8 mouse cellular contexts compared by ENCODE assay signal in genomic region chr6:92704810-92705209, GRCm38 (mm10). TPM values are rescaled to one million over a fixed set of nuclear protein-coding genes. Genes with fewer than 3 reads are reported as not detected.
DNase-seq lines count a peak whose midpoint lies in the region; ATAC-seq lines count a peak whose summit lies in the region.

No protein-coding gene starts in this region.

- H3K4me3 ChIP-seq in heart, embryonic 16.5 days (ENCODE audit: low read length): peak overlapping the region; percentile 76
- peak overlapping the region; percentile 69 for H3K4me3 ChIP-seq in lung, embryonic 15.5 days
- peak overlapping the region; percentile 77 for H3K4me3 ChIP-seq in stomach, embryonic 14.5 days (ENCODE audit: low read depth, low read length)

- peak overlapping the region; percentile 100 for H3K4me2 ChIP-seq in heart, embryonic 16.5 days (ENCODE audit: low read depth, low read length)
- peak overlapping the region; percentile 96 for H3K4me2 ChIP-seq in lung, embryonic 15.5 days
- peak overlapping the region; percentile 89 for H3K4me2 ChIP-seq in stomach, embryonic 14.5 days (replicated peaks; ENCODE audit: low read depth, low read length)

- no peaks in the 10 kb centered on the region for H3K9me3 ChIP-seq in heart, embryonic 16.5 days (replicated peaks; ENCODE audit: control insufficient read depth, low read length)
- no peaks in the 10 kb centered on the region for H3K9me3 ChIP-seq in lung, embryonic 15.5 days
- H3K9me3 ChIP-seq in stomach, embryonic 14.5 days (ENCODE audit: control insufficient read depth, low read depth, low read length): no peaks in the 10 kb centered on the region

- H3K36me3 ChIP-seq in heart, embryonic 16.5 days (ENCODE audit: control insufficient read depth, insufficient read depth): no peaks in the 10 kb centered on the region
- no peaks in the 10 kb centered on the region for H3K36me3 ChIP-seq in lung, embryonic 15.5 days
- H3K36me3 ChIP-seq in stomach, embryonic 14.5 days (ENCODE audit: control insufficient read depth, insufficient read depth, low read length): no peaks in the 10 kb centered on the region

- no peak overlapping the region for H3K9ac ChIP-seq in heart, embryonic 16.5 days (ENCODE audit: low read length)
- peak overlapping the region; percentile 63; the same call in 1 of the 2 replicates for H3K9ac ChIP-seq in lung, embryonic 15.5 days
- H3K9ac ChIP-seq in stomach, embryonic 14.5 days (replicated peaks; ENCODE audit: low read depth, low read length): no peak overlapping the region

- H3K4me1 ChIP-seq in heart, embryonic 16.5 days (ENCODE audit: control insufficient read depth, insufficient read depth, low read length): peaks cover 7% of the 10 kb centered on the region
- H3K4me1 ChIP-seq in lung, embryonic 15.5 days: peaks cover 17% of the 10 kb centered on the region
- peaks cover 5% of the 10 kb centered on the region; the same call in 1 of the 2 replicates for H3K4me1 ChIP-seq in stomach, embryonic 14.5 days (ENCODE audit: control insufficient read depth, insufficient read depth, low read length)

- peak; percentile 31 for DNase-seq in frontal cortex, postnatal 36 days (ENCODE audit: low spot score in 2 of 2)
- no peak for DNase-seq in frontal cortex, postnatal 25 days (ENCODE audit: low spot score in 2 of 2)
- peak; percentile 68 for DNase-seq in embryo, embryonic 10 days (ENCODE audit: low spot score)
- no peak for DNase-seq in retina, postnatal 1 day
- no peak for DNase-seq in cerebellum, postnatal 36 days

- peaks cover 16% of the 10 kb centered on the region for H3K27me3 ChIP-seq in heart, embryonic 16.5 days (ENCODE audit: control insufficient read depth, insufficient read depth, low read length)
- H3K27me3 ChIP-seq in lung, embryonic 15.5 days: no peaks in the 10 kb centered on the region
- H3K27me3 ChIP-seq in stomach, embryonic 14.5 days (ENCODE audit: control insufficient read depth, insufficient read depth, low read length): no peaks in the 10 kb centered on the region

- H3K27ac ChIP-seq in heart, embryonic 16.5 days (ENCODE audit: low read length): no peak overlapping the region
- H3K27ac ChIP-seq in lung, embryonic 15.5 days: no peak overlapping the region
- peak overlapping the region; percentile 53; the same call in 1 of the 2 replicates for H3K27ac ChIP-seq in stomach, embryonic 14.5 days (ENCODE audit: low read length)

- ATAC-seq in heart, embryonic 16.5 days (replicated peaks; ENCODE audit: extremely low read depth, insufficient read depth, low FRiP score): no peak
- no peak for ATAC-seq in lung, embryonic 15.5 days (ENCODE audit: borderline replicate concordance, extremely low read depth, low FRiP score, low TSS enrichment)
- ATAC-seq in stomach, embryonic 14.5 days (ENCODE audit: insufficient number of reproducible peaks, insufficient read depth, low FRiP score, low read depth): no peak; the same call in 1 of the 2 replicates

- WGBS in heart, embryonic 16.5 days: 40% methylated on average over 9 of the region's 9 CpGs
- 15% methylated on average over 9 of the region's 9 CpGs for WGBS in lung, embryonic 15.5 days
- WGBS in stomach, embryonic 14.5 days: 13% methylated on average over 9 of the region's 9 CpGs

RNA-seq across cellular contexts. Expression of gene Prickle2, which starts 1.1 kb away (rescaled TPM):
- 4.2 and 4.7 TPM in 2 replicates for polyA plus RNA-seq in heart, embryonic 16.5 days (2015; fragmentation: Nextera tagmentation; extraction: Ambion mirVana)
- polyA plus RNA-seq in lung, embryonic 15.5 days (2015; fragmentation: Nextera tagmentation; extraction: Ambion mirVana): 7.4 and 7.6 TPM in 2 replicates
- polyA plus RNA-seq in stomach, embryonic 14.5 days (2014; fragmentation: Nextera tagmentation; extraction: Ambion mirVana): 13.4 and 14.2 TPM in 2 replicates

Comparison
In these comparisons a context has a peak if more than half of its experiments do, and no peak if none do; other contexts are left out.
1. DNase-seq: peak in frontal cortex, postnatal 36 days (2 of 2) and embryo, embryonic 10 days (single experiment); none in frontal cortex, postnatal 25 days (0 of 2), retina, postnatal 1 day (single experiment) and cerebellum, postnatal 36 days (0 of 2).
2. Peak in every context shown above with its lines, with median percentiles within 50 percentile points of each other: H3K4me2 ChIP-seq and H3K4me3 ChIP-seq.